Mouse (Mus musculus) neural tube, embryonic 12.5 days (tissue): ENCODE data around the gene Ehhadh. TPM values are rescaled to one million over a fixed set of nuclear protein-coding genes. Genes with fewer than 3 reads are reported as not detected.
"Not testable (repeated sequence)": the region's sequence is repeated elsewhere in the genome, so short reads cannot be mapped to it uniquely, and the experiment has no call there.

Experiments used
- ATAC-seq: fragments of 200-750 bp; cut with Nextera tagmentation; 2 replicates; pipeline ENCODE4 v1.8.0; 2017; ENCODE audit warnings: low read depth, mild to moderate bottlenecking, moderate TSS enrichment, moderate library complexity; ENCODE audit not compliant: low FRiP score
- H3K27ac ChIP-seq: fragments of 300-500 bp; sonication (generic); 2 replicates; pipeline ENCODE4 v1.5.1; 2016
- H3K27me3 ChIP-seq: fragments of 300-500 bp; sonication (generic); replicated peaks from 2 replicates; pipeline ENCODE4 v1.6.1; 2016; ENCODE audit warnings: mild to moderate bottlenecking
- H3K36me3 ChIP-seq: fragments of 300-500 bp; sonication (generic); 2 replicates; pipeline ENCODE4 v1.6.1; 2016; ENCODE audit warnings: mild to moderate bottlenecking
- H3K4me1 ChIP-seq: fragments of 300-500 bp; sonication (generic); 2 replicates; pipeline ENCODE4 v1.6.1; 2016
- H3K4me2 ChIP-seq: fragments of 300-500 bp; sonication (generic); replicated peaks from 2 replicates; pipeline ENCODE4 v1.6.1; 2016; ENCODE audit warnings: mild to moderate bottlenecking
- H3K4me3 ChIP-seq: fragments of 300-500 bp; sonication (generic); 2 replicates; pipeline ENCODE4 v1.5.1; 2016
- H3K9ac ChIP-seq: fragments of 300-500 bp; sonication (generic); 2 replicates; pipeline ENCODE4 v1.6.1; 2016; ENCODE audit warnings: mild to moderate bottlenecking
- H3K9me3 ChIP-seq: fragments of 300-500 bp; sonication (generic); 2 replicates; pipeline ENCODE4 v1.6.1; 2016; ENCODE audit warnings: mild to moderate bottlenecking
- WGBS: fragments of 180-500 bp; shearing (Covaris S2); methylation state at CpG from one replicate; pipeline ENCODE4 v1.1.7; 2016; 5-methylcytosine and 5-hydroxymethylcytosine counted together
- polyA plus RNA-seq: library from polyadenylated mRNA; unstranded; fragments of >200 nt; fragmentation: Nextera tagmentation; extraction: Ambion mirVana; gene quantifications from 2 replicates; pipeline ENCODE4 v1.2.1, GENCODE M21; 2016

The Ehhadh gene
- polyA plus RNA-seq, 1 experiment from 2014 or later, result 1.9 TPM

GRCm38 (mm10) chr16:21793080-21793810 is 5.6 kb upstream of the Ehhadh start:
- not testable (repeated sequence) for H3K27me3 ChIP-seq, H3K27ac ChIP-seq

GRCm38 (mm10) chr16:21791779-21792178 is 4.2 kb upstream of the Ehhadh start:
- no peak overlapping the region for H3K4me3 ChIP-seq
- no peak overlapping the region for H3K4me2 ChIP-seq
- no peak overlapping the region for H3K27ac ChIP-seq
- no peaks in the 10 kb centered on the region for H3K36me3 ChIP-seq
- H3K4me1 ChIP-seq, result peaks cover 19% of the 10 kb centered on the region
- no peaks in the 10 kb centered on the region for H3K9me3 ChIP-seq
- no peak overlapping the region for H3K9ac ChIP-seq
- H3K27me3 ChIP-seq, result no peaks in the 10 kb centered on the region
- ATAC-seq, result no peak
- 72% methylated on average over 3 of the region's 3 CpGs for WGBS

More at GRCm38 (mm10) chr16:21793080-21793810, 5.6 kb upstream of the Ehhadh start:
- Histone ChIP-seq H3K4me2 (peak overlapping the region; percentile 66), H3K4me3 (peak overlapping the region; percentile 67), H3K4me1 (peaks cover 13% of the 10 kb centered on the region), H3K9ac (peak overlapping the region; percentile 60; the same call in 1 of the 2 replicates)
- not testable (repeated sequence) for ATAC-seq, H3K9me3 ChIP-seq, H3K36me3 ChIP-seq
- 38% methylated on average over 2 of the region's 2 CpGs for WGBS

GRCm38 (mm10) chr16:21790469-21790868 is 2.9 kb upstream of the Ehhadh start:
- Histone ChIP-seq H3K4me2 (no peak overlapping the region), H3K27me3 (no peaks in the 10 kb centered on the region; the same call in 1 of the 2 replicates), H3K36me3 (no peaks in the 10 kb centered on the region), H3K9me3 (no peaks in the 10 kb centered on the region), H3K4me3 (no peak overlapping the region), H3K9ac (no peak overlapping the region), H3K4me1 (peaks cover 16% of the 10 kb centered on the region), H3K27ac (no peak overlapping the region)
- no peak for ATAC-seq
- WGBS, result 19% methylated on average over 1 of the region's 1 CpGs

- no peak for ATAC-seq
- no peaks in the 10 kb centered on the region for H3K36me3 ChIP-seq
- H3K27ac ChIP-seq, result no peak overlapping the region
- no peaks in the 10 kb centered on the region; the same call in 1 of the 2 replicates for H3K27me3 ChIP-seq
- H3K4me3 ChIP-seq, result no peak overlapping the region
- no peaks in the 10 kb centered on the region for H3K9me3 ChIP-seq
- peaks cover 10% of the 10 kb centered on the region for H3K4me1 ChIP-seq
- no peak overlapping the region for H3K4me2 ChIP-seq
- 75% methylated on average over 2 of the region's 2 CpGs for WGBS
- no peak overlapping the region for H3K9ac ChIP-seq
Observed at GRCm38 (mm10) chr16:21789180-21789579, 1.6 kb upstream of the Ehhadh start.

- WGBS, result 41% methylated on average over 3 of the region's 3 CpGs
- no peak overlapping the region for H3K4me3 ChIP-seq
- H3K27ac ChIP-seq, result no peak overlapping the region
- ATAC-seq, result no peak
- no peak overlapping the region for H3K9ac ChIP-seq
- no peaks in the 10 kb centered on the region; the same call in 1 of the 2 replicates for H3K27me3 ChIP-seq
- no peaks in the 10 kb centered on the region for H3K36me3 ChIP-seq
- no peak overlapping the region for H3K4me2 ChIP-seq
- peaks cover 9% of the 10 kb centered on the region for H3K4me1 ChIP-seq
- no peaks in the 10 kb centered on the region for H3K9me3 ChIP-seq
Observed at GRCm38 (mm10) chr16:21788581-21788980, 974 bp upstream of the Ehhadh start.

- no peak overlapping the region for H3K9ac ChIP-seq
- no peak overlapping the region for H3K4me3 ChIP-seq
- 86% methylated on average over 8 of the region's 8 CpGs for WGBS
- no peak for ATAC-seq
- no peak overlapping the region for H3K27ac ChIP-seq
- no peak overlapping the region for H3K4me2 ChIP-seq
- H3K36me3 ChIP-seq, result no peaks in the 10 kb centered on the region
- H3K4me1 ChIP-seq, result peaks cover 6% of the 10 kb centered on the region; the same call in 1 of the 2 replicates
- H3K9me3 ChIP-seq, result no peaks in the 10 kb centered on the region
- H3K27me3 ChIP-seq, result no peaks in the 10 kb centered on the region; the same call in 1 of the 2 replicates
Observed at GRCm38 (mm10) chr16:21786317-21786716, 1.3 kb downstream of the Ehhadh start.

- Histone ChIP-seq H3K9me3 (no peaks in the 10 kb centered on the region), H3K27me3 (no peaks in the 10 kb centered on the region; the same call in 1 of the 2 replicates), H3K4me1 (peaks cover 6% of the 10 kb centered on the region; the same call in 1 of the 2 replicates), H3K9ac (no peak overlapping the region), H3K4me3 (no peak overlapping the region), H3K4me2 (no peak overlapping the region), H3K27ac (no peak overlapping the region), H3K36me3 (no peaks in the 10 kb centered on the region)
- no peak for ATAC-seq
- 77% methylated on average over 4 of the region's 4 CpGs for WGBS
Observed at GRCm38 (mm10) chr16:21785000-21785399, 2.6 kb downstream of the Ehhadh start.

- H3K36me3 ChIP-seq, result no peaks in the 10 kb centered on the region
Observed at GRCm38 (mm10) chr16:21782807-21783206, 4.8 kb downstream of the Ehhadh start.

GRCm38 (mm10) chr16:21781895-21782294 is 5.7 kb downstream of the Ehhadh start:
- Histone ChIP-seq H3K9me3 (no peaks in the 10 kb centered on the region), H3K27me3 (no peaks in the 10 kb centered on the region; the same call in 1 of the 2 replicates), H3K36me3 (no peaks in the 10 kb centered on the region), H3K4me2 (no peak overlapping the region), H3K4me3 (no peak overlapping the region), H3K27ac (no peak overlapping the region), H3K9ac (no peak overlapping the region), H3K4me1 (no peaks in the 10 kb centered on the region; the same call in 1 of the 2 replicates)
- no peak for ATAC-seq
- WGBS, result 75% methylated on average over 3 of the region's 3 CpGs

More at GRCm38 (mm10) chr16:21782807-21783206, 4.8 kb downstream of the Ehhadh start:
- 74% methylated on average over 2 of the region's 2 CpGs for WGBS
- no peak for ATAC-seq
- no peak overlapping the region for H3K4me2 ChIP-seq
- H3K27ac ChIP-seq, result no peak overlapping the region
- H3K4me1 ChIP-seq, result peaks cover 6% of the 10 kb centered on the region; the same call in 1 of the 2 replicates
- no peaks in the 10 kb centered on the region for H3K9me3 ChIP-seq
- H3K9ac ChIP-seq, result no peak overlapping the region
- no peaks in the 10 kb centered on the region; the same call in 1 of the 2 replicates for H3K27me3 ChIP-seq
- no peak overlapping the region for H3K4me3 ChIP-seq

- H3K9ac ChIP-seq, result no peak overlapping the region
- H3K9me3 ChIP-seq, result no peaks in the 10 kb centered on the region
- H3K4me2 ChIP-seq, result no peak overlapping the region
- 84% methylated on average over 3 of the region's 3 CpGs for WGBS
- H3K4me1 ChIP-seq, result no peaks in the 10 kb centered on the region; the same call in 1 of the 2 replicates
- H3K4me3 ChIP-seq, result no peak overlapping the region
- H3K27me3 ChIP-seq, result no peaks in the 10 kb centered on the region; the same call in 1 of the 2 replicates
- H3K36me3 ChIP-seq, result no peaks in the 10 kb centered on the region
- ATAC-seq, result no peak
- no peak overlapping the region for H3K27ac ChIP-seq
Observed at GRCm38 (mm10) chr16:21781277-21781676, 6.3 kb downstream of the Ehhadh start.

GRCm38 (mm10) chr16:21779149-21779548 is 8.5 kb downstream of the Ehhadh start:
- H3K4me3 ChIP-seq, result no peak overlapping the region
- H3K4me1 ChIP-seq, result no peaks in the 10 kb centered on the region; the same call in 1 of the 2 replicates
- H3K4me2 ChIP-seq, result no peak overlapping the region
- H3K9me3 ChIP-seq, result no peaks in the 10 kb centered on the region
- ATAC-seq, result no peak
- WGBS, result 91% methylated on average over 4 of the region's 4 CpGs
- H3K27me3 ChIP-seq, result no peaks in the 10 kb centered on the region
- no peak overlapping the region for H3K27ac ChIP-seq
- H3K36me3 ChIP-seq, result no peaks in the 10 kb centered on the region
- H3K9ac ChIP-seq, result no peak overlapping the region

GRCm38 (mm10) chr16:21778293-21778866 is 9.2 kb downstream of the Ehhadh start:
- Histone ChIP-seq H3K4me2 (peak overlapping the region; percentile 35), H3K36me3 (no peaks in the 10 kb centered on the region), H3K27ac (no peak overlapping the region), H3K4me1 (no peaks in the 10 kb centered on the region; the same call in 1 of the 2 replicates), H3K4me3 (no peak overlapping the region), H3K9ac (no peak overlapping the region), H3K9me3 (no peaks in the 10 kb centered on the region), H3K27me3 (no peaks in the 10 kb centered on the region)
- no peak for ATAC-seq
- 52% methylated on average over 3 of the region's 3 CpGs for WGBS
